Mouse (Mus musculus): ENCODE results near the gene Anapc2.

Gene Anapc2

GRCm38 (mm10) chr2:25240723-25241437, 31.4 kb upstream of the Anapc2 start:
- in situ Hi-C loops (cut with MboI, MseI), result no loop called here

GRCm38 (mm10) chr2:25241438-25241775, 30.9 kb upstream of the Anapc2 start:
- in situ Hi-C loops (cut with MboI, MseI), result no loop called here

GRCm38 (mm10) chr2:25242101-25242506, 30.2 kb upstream of the Anapc2 start, which contains the start of the genes Rnf208 and Cysrt1:
Rnf208 (plus strand) TSS chr2:25242255.
Cysrt1 (minus strand) TSS chr2:25242452.
- in situ Hi-C loops (cut with MboI, MseI), result no loop called here

- in situ Hi-C loops (cut with MboI, MseI), result no loop called here
These were observed 28.9 kb upstream of the Anapc2 start for GRCm38 (mm10) chr2:25243342-25243741.

GRCm38 (mm10) chr2:25244144-25244543, 28.1 kb upstream of the Anapc2 start:
- in situ Hi-C loops (cut with MboI, MseI), result no loop called here

- in situ Hi-C loops (cut with MboI, MseI), result no loop called here
These were observed 25.9 kb upstream of the Anapc2 start, which contains the start of gene AL732309.1 for GRCm38 (mm10) chr2:25246183-25247072. AL732309.1 (minus strand) TSS chr2:25246863.

GRCm38 (mm10) chr2:25252331-25252730, 19.9 kb upstream of the Anapc2 start:
- in situ Hi-C loops (cut with MboI, MseI), result loop anchor here (25.0 kb wide), 1 partner anchor 865 kb away; no protein-coding TSS in a partner anchor

- in situ Hi-C loops (cut with MboI, MseI), result loop anchor here (25.0 kb wide), 1 partner anchor 868 kb away; no protein-coding TSS in a partner anchor
These were observed 16.9 kb upstream of the Anapc2 start, which contains the start of gene Tmem203 for GRCm38 (mm10) chr2:25255284-25255779. Tmem203 (plus strand) TSS chr2:25255439.

- in situ Hi-C loops (cut with MboI, MseI), result loop anchor here (25.0 kb wide), 1 partner anchor 869 kb away; no protein-coding TSS in a partner anchor
These were observed 15.7 kb upstream of the Anapc2 start for GRCm38 (mm10) chr2:25256443-25257109.

- in situ Hi-C loops (cut with MboI, MseI), result loop anchor here (25.0 kb wide), 1 partner anchor 870 kb away; no protein-coding TSS in a partner anchor
These were observed 15.0 kb upstream of the Anapc2 start for GRCm38 (mm10) chr2:25257250-25257649.

- in situ Hi-C loops (cut with MboI, MseI), result loop anchor here (25.0 kb wide), 1 partner anchor 872 kb away; no protein-coding TSS in a partner anchor
These were observed 13.4 kb upstream of the Anapc2 start for GRCm38 (mm10) chr2:25258887-25259286.

GRCm38 (mm10) chr2:25261870-25262269, 10.4 kb upstream of the Anapc2 start:
- in situ Hi-C loops (cut with MboI, MseI), result loop anchor here (25.0 kb wide), 1 partner anchor 875 kb away; no protein-coding TSS in a partner anchor

GRCm38 (mm10) chr2:25262291-25262767, 9.9 kb upstream of the Anapc2 start, which contains the start of gene Tprn:
Tprn (plus strand) TSS chr2:25262618.
- in situ Hi-C loops (cut with MboI, MseI), result loop anchor here (25.0 kb wide), 1 partner anchor 875 kb away; no protein-coding TSS in a partner anchor

GRCm38 (mm10) chr2:25262795-25263622, 9.3 kb upstream of the Anapc2 start:
- in situ Hi-C loops (cut with MboI, MseI), result loop anchor here (25.0 kb wide), 1 partner anchor 876 kb away; no protein-coding TSS in a partner anchor

GRCm38 (mm10) chr2:25263623-25264285, 8.5 kb upstream of the Anapc2 start:
- in situ Hi-C loops (cut with MboI, MseI), result loop anchor here (25.0 kb wide), 1 partner anchor 876 kb away; no protein-coding TSS in a partner anchor

- in situ Hi-C loops (cut with MboI, MseI), result loop anchor here (25.0 kb wide), 1 partner anchor 877 kb away; no protein-coding TSS in a partner anchor
These were observed 8.0 kb upstream of the Anapc2 start for GRCm38 (mm10) chr2:25264286-25264660.

GRCm38 (mm10) chr2:25264851-25265250, 7.4 kb upstream of the Anapc2 start:
- in situ Hi-C loops (cut with MboI, MseI), result loop anchor here (25.0 kb wide), 1 partner anchor 878 kb away; no protein-coding TSS in a partner anchor

GRCm38 (mm10) chr2:25265897-25266656, 6.2 kb upstream of the Anapc2 start:
- in situ Hi-C loops (cut with MboI, MseI), result loop anchor here (25.0 kb wide), 1 partner anchor 879 kb away; no protein-coding TSS in a partner anchor

Data from T-helper 2 cell (primary cell).